Mouse (Mus musculus) liver, postnatal 0 days (tissue): Measurements from ENCODE around the gene Klrb1f. TPM values are rescaled to one million over a fixed set of nuclear protein-coding genes. Genes with fewer than 3 reads are reported as not detected.
"Not testable (repeated sequence)": the region's sequence is repeated elsewhere in the genome, so short reads cannot be mapped to it uniquely, and the experiment has no call there.

Experiments used
- ATAC-seq: fragments of 200-750 bp; cut with Nextera tagmentation; 2 replicates; pipeline ENCODE4 v1.8.0; 2017; ENCODE audit warnings: mild to moderate bottlenecking, moderate library complexity
- DNase-seq: peaks from one replicate; pipeline ENCODE4 v3.0.0-alpha.2; 2016
- H3K27ac ChIP-seq: fragments of 300-500 bp; sonication (generic); 2 replicates; pipeline ENCODE4 v1.5.1; 2014; ENCODE audit warnings: antibody characterized with exemption, moderate library complexity, mild to moderate bottlenecking, low read depth
- H3K27me3 ChIP-seq: fragments of 300-500 bp; sonication (generic); 2 replicates; pipeline ENCODE4 v1.6.1; 2014; ENCODE audit warnings: low read length, control low read depth, mixed read lengths; ENCODE audit not compliant: insufficient read depth
- H3K36me3 ChIP-seq: fragments of 300-500 bp; sonication (generic); replicated peaks from 2 replicates; pipeline ENCODE4 v1.6.1; 2014; ENCODE audit warnings: mild to moderate bottlenecking, control low read depth, low read length, moderate library complexity, mixed read lengths; ENCODE audit not compliant: insufficient read depth
- H3K4me1 ChIP-seq: fragments of 300-500 bp; sonication (generic); 2 replicates; pipeline ENCODE4 v1.6.1; 2014; ENCODE audit warnings: antibody characterized with exemption, mild to moderate bottlenecking, control low read depth; ENCODE audit not compliant: insufficient read depth
- H3K4me2 ChIP-seq: fragments of 300-500 bp; sonication (generic); 2 replicates; pipeline ENCODE4 v1.6.1; 2014; ENCODE audit warnings: low read depth, mild to moderate bottlenecking, low read length, moderate library complexity, mixed read lengths
- H3K4me3 ChIP-seq: fragments of 300-500 bp; sonication (generic); 2 replicates; pipeline ENCODE4 v1.5.1; 2014; ENCODE audit warnings: low read depth, low read length
- H3K9ac ChIP-seq: fragments of 300-500 bp; sonication (generic); replicated peaks from 2 replicates; pipeline ENCODE4 v1.6.1; 2014; ENCODE audit warnings: mild to moderate bottlenecking, moderate library complexity
- H3K9me3 ChIP-seq: fragments of 300-500 bp; sonication (generic); 2 replicates; pipeline ENCODE4 v1.6.1; 2016; ENCODE audit warnings: mild to moderate bottlenecking, control low read depth, low read length, mixed read lengths
- CTCF ChIP-seq: sonication (generic); IDR thresholded peaks from 2 replicates; pipeline ENCODE4 v1.5.1; 2016; ENCODE audit warnings: antibody characterized with exemption, low read depth
- EP300 ChIP-seq: IDR thresholded peaks from 2 replicates; pipeline ENCODE4 v1.6.1; 2016; ENCODE audit warnings: antibody characterized with exemption, low read depth, mild to moderate bottlenecking
- WGBS: fragments of 180-500 bp; shearing (Covaris S2); extraction: QIAGEN DNeasy Blood & Tissue Kit; methylation state at CpG from one replicate; pipeline ENCODE4 v1.1.7; 2014; ENCODE audit not compliant: insufficient replicate concordance; 5-methylcytosine and 5-hydroxymethylcytosine counted together
- polyA plus RNA-seq: library from polyadenylated mRNA; unstranded; fragments of >200 nt; fragmentation: Nextera tagmentation; extraction: Ambion mirVana; gene quantifications from 2 replicates; pipeline ENCODE4 v1.2.1, GENCODE M21; 2015

The Klrb1f gene
- 0.27 and 0.59 TPM in 2 replicates for polyA plus RNA-seq

DNA sequence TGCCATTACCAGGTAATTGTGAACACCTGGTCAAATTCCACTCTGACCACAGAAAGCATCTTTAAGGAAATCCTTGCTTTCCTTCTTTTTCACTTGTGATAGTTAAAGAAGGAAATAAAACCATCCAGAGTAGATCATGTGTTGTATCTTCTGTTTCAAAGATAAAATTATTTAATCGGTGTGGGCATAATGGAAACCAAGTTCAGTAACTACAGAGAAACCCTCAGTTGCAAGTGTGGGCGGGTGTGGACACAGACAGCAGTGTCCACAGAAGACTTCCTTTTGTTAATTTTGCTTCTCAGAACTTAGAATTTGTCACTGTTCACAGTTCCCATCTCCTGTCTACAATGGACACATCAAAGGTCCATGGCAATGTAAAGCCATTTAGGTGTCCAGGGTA lies at the start of gene Klrb1f:
Gene Klrb1f, plus strand, starts transcription at position 301 of the 400 bp plus-strand sequence.
- no peak for ATAC-seq
- Histone ChIP-seq H3K4me3 (no peak within 1 kb of the TSS), H3K4me2 (no peak within 1 kb of the TSS), H3K27me3 (no peaks in the 10 kb centered on the region), H3K27ac (no peak within 1 kb of the TSS), H3K9ac (no peak within 1 kb of the TSS), H3K4me1 (peaks cover 4% of the 10 kb centered on the region; the same call in 1 of the 2 replicates), H3K36me3 (no peaks in the 10 kb centered on the region), H3K9me3 (no peaks in the 10 kb centered on the region)
- TF ChIP-seq EP300 = no peak
- no peak for TF ChIP-seq CTCF
- DNase-seq = no peak
- WGBS = 73% methylated on average over 2 of the region's 2 CpGs

DNA sequence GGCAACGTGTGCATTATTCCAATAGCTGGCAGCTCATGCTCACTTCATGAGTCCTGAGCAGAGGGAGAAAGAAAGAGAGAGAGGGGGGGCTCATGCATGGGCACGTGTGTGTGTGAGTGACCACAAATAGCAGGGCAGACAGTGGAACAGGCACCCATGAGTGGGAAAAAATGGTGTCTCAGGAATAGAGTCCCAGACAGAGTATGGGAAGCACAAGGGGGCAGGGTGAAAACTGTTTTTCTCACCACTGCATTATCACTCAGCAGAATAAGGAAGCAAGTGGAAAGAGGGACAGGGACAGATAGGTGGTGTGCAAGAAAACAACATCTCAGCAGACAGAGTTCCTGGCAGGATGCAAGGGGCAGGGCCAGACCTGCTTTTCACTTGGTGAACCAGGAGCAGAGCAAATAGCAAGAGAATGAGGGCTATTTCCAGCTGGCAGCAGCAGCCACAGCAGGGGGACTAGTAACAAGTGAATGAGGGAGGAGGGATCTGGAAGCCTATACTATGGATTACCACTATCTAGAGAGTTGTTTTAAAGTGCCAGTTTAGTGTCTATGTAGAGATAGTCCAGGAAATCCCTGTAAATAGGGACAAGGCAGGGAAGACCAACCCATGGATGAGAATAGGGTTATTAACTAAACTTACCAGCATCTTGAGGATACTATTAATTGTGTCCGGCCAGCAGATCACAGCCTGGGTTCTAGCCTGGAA lies 49.5 kb upstream of the Klrb1f start:
- DNase-seq = no peak
- peak overlapping the region; percentile 50 for H3K4me2 ChIP-seq
- H3K27me3 ChIP-seq = no peaks in the 10 kb centered on the region
- H3K27ac ChIP-seq = peak overlapping the region; percentile 46
- H3K4me1 ChIP-seq = peaks cover 14% of the 10 kb centered on the region
- peak overlapping the region; percentile 15; the same call in 1 of the 2 replicates for H3K4me3 ChIP-seq
- no peaks in the 10 kb centered on the region for H3K9me3 ChIP-seq
- WGBS = 51% methylated on average over 3 of the region's 3 CpGs
- peak; percentile 63 for ATAC-seq
- no peaks in the 10 kb centered on the region for H3K36me3 ChIP-seq
- TF ChIP-seq EP300 (no peak), CTCF (no peak)
- H3K9ac ChIP-seq = 0 out of 2 replicates have a peak overlapping the region, but pooled peaks have one; percentile 26

DNA sequence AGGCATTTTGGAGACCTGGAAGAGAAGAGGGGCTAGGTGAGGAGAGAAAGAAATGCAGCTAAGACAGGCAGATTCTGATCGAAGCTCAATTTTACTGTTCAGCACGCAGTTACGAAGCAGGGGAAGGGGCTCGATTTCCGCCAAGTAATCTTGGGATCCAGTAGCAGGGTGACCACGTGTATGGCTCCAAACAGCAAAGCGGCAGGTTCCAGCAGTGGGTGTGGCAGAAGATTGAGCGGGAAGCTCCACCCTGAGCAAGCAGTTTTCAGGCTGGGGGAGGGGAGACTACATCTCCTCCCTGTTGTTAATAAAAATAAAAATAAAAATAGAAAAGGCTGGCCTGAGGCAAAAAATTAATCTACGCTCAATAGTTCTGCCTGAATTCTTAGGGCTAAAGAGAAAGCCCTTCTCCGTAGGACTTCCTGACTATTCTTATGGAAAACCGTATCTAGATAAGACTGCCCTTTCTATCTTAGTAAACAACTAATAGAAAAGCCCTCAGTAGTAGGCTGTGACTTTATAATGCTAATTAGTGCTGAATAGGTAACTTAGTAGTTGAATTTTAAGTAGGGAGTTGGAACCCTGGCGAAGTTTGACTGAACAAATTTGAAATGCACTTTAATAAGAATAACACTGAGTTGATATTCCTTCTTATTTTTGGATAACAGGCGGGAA lies 48.8 kb upstream of the Klrb1f start:
- H3K27ac ChIP-seq = peak overlapping the region; percentile 46; the same call in 1 of the 2 replicates
- no peak for TF ChIP-seq CTCF
- no peak for TF ChIP-seq EP300
- H3K4me1 ChIP-seq = peaks cover 14% of the 10 kb centered on the region
- peak overlapping the region; percentile 15; the same call in 1 of the 2 replicates for H3K4me3 ChIP-seq
- H3K36me3 ChIP-seq = no peaks in the 10 kb centered on the region
- DNase-seq (peak; percentile 30), ATAC-seq (peak; percentile 72)
- no peaks in the 10 kb centered on the region for H3K27me3 ChIP-seq
- H3K4me2 ChIP-seq = peak overlapping the region; percentile 50
- 53% methylated on average over 13 of the region's 13 CpGs for WGBS
- 0 out of 2 replicates have a peak overlapping the region, but pooled peaks have one; percentile 26 for H3K9ac ChIP-seq
- H3K9me3 ChIP-seq = no peaks in the 10 kb centered on the region

DNA sequence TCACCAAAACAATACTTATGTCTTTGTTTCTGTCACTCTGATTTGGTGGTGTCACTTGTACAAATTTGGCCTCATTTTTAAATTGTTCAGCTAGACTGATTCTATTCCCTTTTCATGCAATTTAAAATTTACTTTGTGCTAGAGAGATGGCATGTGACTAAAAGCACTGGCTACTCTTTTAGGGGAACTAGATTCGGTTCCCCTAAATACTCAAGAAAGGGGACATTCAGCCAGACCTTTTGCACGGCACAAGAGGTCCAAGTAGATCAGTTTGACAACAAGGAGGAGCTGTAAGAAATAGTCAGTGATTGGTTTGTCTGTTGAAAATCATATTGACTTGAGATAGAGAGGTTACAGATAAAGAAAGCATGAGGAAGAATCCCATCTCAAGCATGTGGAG lies 44.3 kb upstream of the Klrb1f start:
- Histone ChIP-seq H3K9ac (no peak overlapping the region), H3K4me3 (no peak overlapping the region), H3K4me1 (peaks cover 10% of the 10 kb centered on the region), H3K4me2 (no peak overlapping the region), H3K36me3 (no peaks in the 10 kb centered on the region), H3K27me3 (no peaks in the 10 kb centered on the region), H3K9me3 (no peaks in the 10 kb centered on the region), H3K27ac (no peak overlapping the region)
- 70% methylated on average over 2 of the region's 2 CpGs for WGBS
- ATAC-seq (no peak), DNase-seq (no peak)
- TF ChIP-seq CTCF (no peak), EP300 (no peak)

DNA sequence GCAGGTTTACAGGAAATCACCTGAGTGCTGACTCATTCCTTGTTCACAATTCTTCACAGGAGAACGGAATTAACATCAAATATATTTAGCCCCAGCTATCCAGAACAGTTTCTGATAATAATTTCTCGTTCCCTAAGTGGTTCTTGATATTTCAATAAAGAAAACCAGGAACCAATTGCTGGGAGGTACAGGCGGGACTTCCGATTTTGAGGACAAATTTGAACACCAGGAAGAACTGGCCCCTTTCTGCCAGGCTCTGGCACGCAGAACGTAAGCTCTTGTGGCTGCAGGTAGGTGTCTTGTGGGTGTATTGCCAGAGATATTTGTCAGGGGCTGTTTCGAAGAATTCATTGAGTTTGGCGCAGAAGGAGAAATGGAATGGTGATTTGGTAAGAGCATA lies 37.1 kb upstream of the Klrb1f start:
- Histone ChIP-seq H3K9me3 (no peaks in the 10 kb centered on the region), H3K9ac (no peak overlapping the region), H3K4me1 (no peaks in the 10 kb centered on the region), H3K4me3 (no peak overlapping the region), H3K4me2 (no peak overlapping the region), H3K27ac (no peak overlapping the region), H3K27me3 (no peaks in the 10 kb centered on the region), H3K36me3 (no peaks in the 10 kb centered on the region)
- 74% methylated on average over 8 of the region's 8 CpGs for WGBS
- TF ChIP-seq EP300 (no peak), CTCF (no peak)
- no peak for DNase-seq
- no peak for ATAC-seq

DNA sequence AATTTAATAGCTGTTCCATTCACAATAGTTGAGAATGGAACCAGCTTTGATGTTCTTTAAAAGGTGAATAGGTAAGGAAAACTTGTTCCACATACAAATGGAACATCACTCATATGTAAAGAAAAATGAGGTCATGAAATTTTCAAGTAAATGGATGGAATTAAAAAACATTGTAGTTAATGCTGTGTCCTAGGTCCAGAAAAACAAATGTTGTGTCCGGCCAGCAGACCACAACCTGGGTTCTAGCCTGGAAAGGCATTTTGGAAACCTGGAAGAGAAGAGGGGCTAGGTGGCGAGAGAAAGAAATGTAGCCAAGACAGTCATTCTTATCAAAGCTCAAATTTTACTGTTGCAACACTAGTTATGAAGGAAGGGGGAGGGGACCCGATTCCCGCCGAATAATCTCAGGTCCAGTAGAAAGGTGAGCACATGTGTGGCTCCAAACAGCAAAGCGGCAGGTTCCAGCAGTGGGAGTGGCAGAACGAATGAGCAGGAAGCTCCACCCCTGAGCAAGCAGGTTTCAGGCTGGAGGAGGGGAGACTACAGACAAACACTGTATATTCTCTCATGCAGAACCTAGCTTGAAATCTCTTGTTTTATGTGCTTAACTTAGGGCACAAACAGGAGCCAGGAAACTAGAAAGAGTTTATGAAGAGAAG lies 35.7 kb upstream of the Klrb1f start:
- not testable (repeated sequence) for H3K9ac ChIP-seq, DNase-seq
- 56% methylated on average over 7 of the region's 7 CpGs for WGBS

More for the DNA sequence above, 35.7 kb upstream of the Klrb1f start:
- H3K27ac ChIP-seq, H3K4me2 ChIP-seq, H3K27me3 ChIP-seq, H3K4me3 ChIP-seq, H3K36me3 ChIP-seq, H3K4me1 ChIP-seq, ATAC-seq, H3K9me3 ChIP-seq: not testable (repeated sequence)
